Mouse (Mus musculus) CD4-positive, CD25-positive, alpha-beta regulatory T cell, adult 2 months (primary cell): ENCODE measurements around the gene 1500009C09Rik.
A peak's percentile ranks its signal among the peaks of the same experiment; 100 is the strongest.
"Not testable (repeated sequence)": the region's sequence is repeated elsewhere in the genome, so short reads cannot be mapped to it uniquely, and the experiment has no call there.

ENCODE experiments used
- DNase-seq: peaks from one replicate; pipeline ENCODE4 v3.0.0-alpha.2; 2012; ENCODE audit warnings: low read depth, low spot score

1500009C09Rik gene

GRCm38 (mm10) chr15:82218778-82219666, 33.2 kb upstream of the 1500009C09Rik start:
- no peak for DNase-seq

GRCm38 (mm10) chr15:82220003-82220675, 32.1 kb upstream of the 1500009C09Rik start:
- no peak for DNase-seq

GRCm38 (mm10) chr15:82221104-82221860, 30.9 kb upstream of the 1500009C09Rik start:
- DNase-seq, result peak; percentile 33

- no peak for DNase-seq
These were observed 28.9 kb upstream of the 1500009C09Rik start for GRCm38 (mm10) chr15:82223251-82223650.

GRCm38 (mm10) chr15:82223657-82224601, 28.3 kb upstream of the 1500009C09Rik start, which contains the start of gene Tnfrsf13c:
Gene Tnfrsf13c (minus strand): TSS chr15:82224369.
- DNase-seq, result peak; percentile 58

GRCm38 (mm10) chr15:82224602-82225215, 27.5 kb upstream of the 1500009C09Rik start:
- no peak for DNase-seq

- DNase-seq, result no peak
These were observed 26.4 kb upstream of the 1500009C09Rik start for GRCm38 (mm10) chr15:82225769-82226168.

- no peak for DNase-seq
These were observed 22.6 kb upstream of the 1500009C09Rik start for GRCm38 (mm10) chr15:82229542-82230045.

GRCm38 (mm10) chr15:82230098-82230611, 22.0 kb upstream of the 1500009C09Rik start:
- DNase-seq, result no peak

GRCm38 (mm10) chr15:82231100-82231499, 21.1 kb upstream of the 1500009C09Rik start:
- DNase-seq, result no peak

- DNase-seq, result no peak
These were observed 20.4 kb upstream of the 1500009C09Rik start for GRCm38 (mm10) chr15:82231591-82232378.

- no peak for DNase-seq
These were observed 19.5 kb upstream of the 1500009C09Rik start for GRCm38 (mm10) chr15:82232651-82233050.

GRCm38 (mm10) chr15:82235661-82236060, 16.5 kb upstream of the 1500009C09Rik start:
- DNase-seq, result no peak

- peak; percentile 91 for DNase-seq
These were observed 15.6 kb upstream of the 1500009C09Rik start for GRCm38 (mm10) chr15:82236565-82236964.

- DNase-seq, result peak; percentile 18
These were observed 8.9 kb upstream of the 1500009C09Rik start for GRCm38 (mm10) chr15:82243311-82243710.

GRCm38 (mm10) chr15:82243742-82244114, 8.5 kb upstream of the 1500009C09Rik start:
- DNase-seq, result peak; percentile 52

GRCm38 (mm10) chr15:82244115-82244804, 7.9 kb upstream of the 1500009C09Rik start, which contains the start of gene Cenpm:
Gene Cenpm (minus strand): TSS chr15:82244748.
- DNase-seq, result peak; percentile 95

GRCm38 (mm10) chr15:82244805-82245161, 7.4 kb upstream of the 1500009C09Rik start:
- DNase-seq, result not testable (repeated sequence)
